Mouse (Mus musculus): ENCODE measurements at regions not wholly inside any gene's neighbourhood (a gene's known extent, or its start where the extent isn't known, plus 50 kb on each side); places are given as distances from the start of the nearest gene placed in this dataset.

DNA sequence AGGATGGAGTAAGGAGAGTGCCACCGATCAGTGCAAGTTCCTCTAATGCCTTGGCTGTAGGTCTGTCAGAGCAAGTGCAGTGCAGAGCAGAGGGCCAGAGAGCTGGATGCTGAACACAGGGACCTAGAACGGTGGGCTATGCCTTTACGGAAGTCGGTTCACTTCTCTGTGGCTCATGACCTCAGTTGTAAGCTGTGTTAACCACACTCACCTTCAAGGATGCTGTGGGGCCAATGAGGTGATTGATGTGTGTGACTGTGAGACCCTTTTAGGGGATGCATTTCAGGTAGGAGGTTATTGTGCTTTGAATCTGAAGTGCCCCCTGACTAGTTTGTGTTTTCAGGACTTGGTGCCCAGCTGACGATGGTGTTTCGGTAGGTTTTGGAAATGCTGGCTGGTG is 254.4 kb downstream of the 4933412E24Rik start:
- Histone ChIP-seq H3K4me3 (ENCODE audit: control insufficient read depth in 1 of 2, insufficient read depth in 1 of 2, low read depth in 2 of 2, low read length in 2 of 2) (no peak overlapping the region), H3K9me3 (replicated peaks; ENCODE audit: insufficient read depth, low read length) (no peaks in the 10 kb centered on the region), H3K36me3 (ENCODE audit: control insufficient read depth in 1 of 2, insufficient read depth in 2 of 2, low read length in 2 of 2) (no peaks in the 10 kb centered on the region), H3K9ac (ENCODE audit: control insufficient read depth, low read depth, low read length, poor library complexity, severe bottlenecking) (no peak overlapping the region), H3K79me2 (ENCODE audit: control insufficient read depth, insufficient read depth, low read length, poor library complexity) (no peaks in the 10 kb centered on the region), H3K4me1 (ENCODE audit: control insufficient read depth in 1 of 2, insufficient read depth in 2 of 2, low read length in 2 of 2) (no peaks in the 10 kb centered on the region), H3K27me3 (ENCODE audit: control insufficient read depth in 1 of 2, insufficient read depth in 2 of 2, low read length in 2 of 2) (no peaks in the 10 kb centered on the region), H3K27ac (ENCODE audit: control insufficient read depth, low read depth, low read length) (no peak overlapping the region)
- TF ChIP-seq ETS1 (IDR thresholded peaks at IDR 0.05; ENCODE audit: low read depth, low read length) (no peak), SMC3 (IDR thresholded peaks at IDR 0.05; ENCODE audit: low read depth, low read length) (no peak), GABPA (IDR thresholded peaks at IDR 0.05; ENCODE audit: low read depth, low read length) (no peak), POLR2A (IDR thresholded peaks at IDR 0.05; ENCODE audit: control insufficient read depth in 1 of 2, insufficient read depth in 1 of 2, low read depth in 1 of 2, low read length in 2 of 2, poor library complexity in 1 of 2) (no peak), EP300 (IDR thresholded peaks at IDR 0.05; ENCODE audit: low read depth in 1 of 2, low read length in 2 of 2) (no peak), MAFK (IDR thresholded peaks at IDR 0.05; ENCODE audit: borderline replicate concordance, low read depth, low read length) (no peak), RCOR1 (IDR thresholded peaks at IDR 0.05; ENCODE audit: low read depth, low read length) (no peak), MYB (IDR thresholded peaks at IDR 0.05; ENCODE audit: low read depth, low read length) (no peak), NRF1 (IDR thresholded peaks at IDR 0.05; ENCODE audit: insufficient read depth, low read depth, low read length, poor library complexity, severe bottlenecking) (no peak), MAZ (IDR thresholded peaks at IDR 0.05; ENCODE audit: low read depth, low read length) (no peak), USF2 (IDR thresholded peaks at IDR 0.05; ENCODE audit: borderline replicate concordance in 1 of 2, insufficient read depth in 1 of 2, low read depth in 1 of 2, low read length in 2 of 2) (no peak), CHD1 (IDR thresholded peaks at IDR 0.05; ENCODE audit: low read depth, low read length) (no peak), BHLHE40 (IDR thresholded peaks at IDR 0.05; ENCODE audit: borderline replicate concordance, low read depth, low read length) (no peak)
- no peak for DNase-seq (ENCODE audit: low read depth, low spot score)

DNA sequence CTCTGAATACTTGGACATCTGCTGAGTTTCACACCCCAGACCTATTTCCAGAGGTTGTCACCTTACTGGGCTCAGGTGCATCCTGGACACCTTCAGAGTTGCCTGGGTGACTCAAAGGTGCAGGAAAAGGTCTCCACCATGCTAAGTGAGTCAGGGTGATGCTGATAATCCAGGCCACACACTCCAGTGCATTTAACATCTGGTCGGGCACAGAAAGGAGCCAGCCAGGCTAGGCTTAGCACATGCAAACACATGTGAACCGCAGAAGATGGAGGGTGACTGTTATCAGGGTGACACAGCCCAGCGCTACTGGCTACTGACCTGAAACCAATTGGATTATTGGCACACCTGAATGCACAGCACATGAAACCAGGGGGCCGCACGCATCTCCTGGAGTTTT is 255.9 kb downstream of the 4933412E24Rik start:
- Histone ChIP-seq H3K4me1 (ENCODE audit: control insufficient read depth in 1 of 2, insufficient read depth in 2 of 2, low read length in 2 of 2) (no peaks in the 10 kb centered on the region), H3K27me3 (ENCODE audit: control insufficient read depth in 1 of 2, insufficient read depth in 2 of 2, low read length in 2 of 2) (no peaks in the 10 kb centered on the region), H3K36me3 (ENCODE audit: control insufficient read depth in 1 of 2, insufficient read depth in 2 of 2, low read length in 2 of 2) (no peaks in the 10 kb centered on the region), H3K4me3 (ENCODE audit: control insufficient read depth in 1 of 2, insufficient read depth in 1 of 2, low read depth in 2 of 2, low read length in 2 of 2) (no peak overlapping the region), H3K9me3 (replicated peaks; ENCODE audit: insufficient read depth, low read length) (no peaks in the 10 kb centered on the region), H3K9ac (ENCODE audit: control insufficient read depth, low read depth, low read length, poor library complexity, severe bottlenecking) (no peak overlapping the region), H3K79me2 (ENCODE audit: control insufficient read depth, insufficient read depth, low read length, poor library complexity) (no peaks in the 10 kb centered on the region), H3K27ac (ENCODE audit: control insufficient read depth, low read depth, low read length) (no peak overlapping the region)
- DNase-seq (ENCODE audit: low read depth, low spot score): no peak
- TF ChIP-seq USF1 (IDR thresholded peaks at IDR 0.05; ENCODE audit: low read depth, low read length) (no peak), MXI1 (IDR thresholded peaks at IDR 0.05; ENCODE audit: low read depth, low read length) (no peak), MAFK (IDR thresholded peaks at IDR 0.05; ENCODE audit: borderline replicate concordance, low read depth, low read length) (no peak)

DNA sequence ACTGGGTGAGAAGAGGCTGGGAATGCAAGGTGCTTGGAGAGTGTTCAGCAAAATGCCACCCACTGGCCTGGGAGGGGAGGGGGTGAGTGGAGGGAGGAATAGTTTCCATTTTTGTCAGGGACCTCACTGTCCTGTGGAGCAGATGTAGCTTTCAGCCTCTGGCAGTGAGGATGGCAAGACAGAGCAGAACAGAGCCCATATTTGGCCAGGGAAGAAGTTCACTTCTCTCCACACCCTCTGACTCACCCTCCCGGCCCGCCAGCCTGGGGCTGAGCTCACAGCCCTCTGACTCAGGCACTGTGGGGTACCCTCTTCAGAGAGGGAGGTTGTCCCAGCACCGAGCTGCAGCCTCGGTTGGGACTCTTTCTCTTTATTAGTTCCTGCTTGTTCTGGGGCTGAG is 256.8 kb downstream of the 4933412E24Rik start:
- Histone ChIP-seq H3K9ac (ENCODE audit: control insufficient read depth, low read depth, low read length, poor library complexity, severe bottlenecking) (no peak overlapping the region), H3K27ac (ENCODE audit: control insufficient read depth, low read depth, low read length) (no peak overlapping the region), H3K79me2 (ENCODE audit: control insufficient read depth, insufficient read depth, low read length, poor library complexity) (no peaks in the 10 kb centered on the region), H3K4me1 (ENCODE audit: control insufficient read depth in 1 of 2, insufficient read depth in 2 of 2, low read length in 2 of 2) (no peaks in the 10 kb centered on the region), H3K36me3 (ENCODE audit: control insufficient read depth in 1 of 2, insufficient read depth in 2 of 2, low read length in 2 of 2) (no peaks in the 10 kb centered on the region), H3K9me3 (replicated peaks; ENCODE audit: insufficient read depth, low read length) (no peaks in the 10 kb centered on the region), H3K27me3 (ENCODE audit: control insufficient read depth in 1 of 2, insufficient read depth in 2 of 2, low read length in 2 of 2) (no peaks in the 10 kb centered on the region), H3K4me3 (ENCODE audit: control insufficient read depth in 1 of 2, insufficient read depth in 1 of 2, low read depth in 2 of 2, low read length in 2 of 2) (no peak overlapping the region)
- TF ChIP-seq MYC (IDR thresholded peaks at IDR 0.05; ENCODE audit: low read depth, low read length) (no peak), ETS1 (IDR thresholded peaks at IDR 0.05; ENCODE audit: low read depth, low read length) (no peak), CTCF (IDR thresholded peaks at IDR 0.05 in 2 of 3, conservative IDR thresholded peaks at IDR 0.05 in 1 of 3; ENCODE audit: control insufficient read depth in 1 of 3, insufficient read depth in 1 of 3, low read depth in 2 of 3, low read length in 3 of 3, poor library complexity in 1 of 3, severe bottlenecking in 1 of 3) (no peak), NRF1 (IDR thresholded peaks at IDR 0.05; ENCODE audit: insufficient read depth, low read depth, low read length, poor library complexity, severe bottlenecking) (no peak), ZNF384 (IDR thresholded peaks at IDR 0.05; ENCODE audit: low read depth, low read length) (no peak), GATA1 (IDR thresholded peaks at IDR 0.05; ENCODE audit: low read depth, low read length) (no peak), TBP (IDR thresholded peaks at IDR 0.05; ENCODE audit: low read depth, low read length) (no peak), USF2 (IDR thresholded peaks at IDR 0.05; ENCODE audit: borderline replicate concordance in 1 of 2, insufficient read depth in 1 of 2, low read depth in 1 of 2, low read length in 2 of 2) (no peak), SIN3A (IDR thresholded peaks at IDR 0.05; ENCODE audit: low read length) (no peak), POLR2AphosphoS2 (IDR thresholded peaks at IDR 0.05; ENCODE audit: low read length) (no peak)
- DNase-seq (ENCODE audit: low read depth, low spot score): no peak

All from MEL (cell line).